Mouse (Mus musculus): Measurements from ENCODE around the gene Prps1. TPM values are rescaled to one million over a fixed set of nuclear protein-coding genes. Genes with fewer than 3 reads are reported as not detected.

Gene Prps1
- total RNA-seq (2014; rRNA removed; ENCODE audit: low replicate concordance) (24.1 and 28.8 TPM in 2 replicates), polyA plus RNA-seq (2015; fragmentation: Nextera tagmentation; extraction: Ambion mirVana) (27.3 and 28.9 TPM in 2 replicates)

DNA sequence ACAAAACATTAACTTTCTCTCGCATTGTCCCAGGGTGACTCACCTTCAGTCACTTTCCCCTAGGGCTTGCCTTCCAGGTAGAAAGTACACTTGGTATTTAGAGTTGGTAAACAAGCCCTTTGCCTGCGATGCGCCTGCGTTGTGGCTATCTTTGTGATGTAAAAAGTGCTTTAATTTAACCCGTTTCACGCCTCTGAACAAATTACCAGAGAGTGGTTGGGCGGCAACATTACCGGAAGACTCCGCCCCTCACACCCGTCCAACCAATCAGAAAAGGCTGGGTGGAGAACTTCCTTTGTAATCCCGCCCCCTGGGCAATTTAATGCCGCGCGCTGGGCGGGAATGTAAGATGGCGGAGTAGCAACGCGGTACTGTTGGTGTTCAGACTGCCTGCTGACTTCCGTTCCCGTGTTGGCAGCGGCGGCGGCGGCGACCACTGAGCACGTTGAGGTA is at the start of gene Prps1:
TSS of gene Prps1 (plus strand) at position 335 of the 453 bp plus-strand sequence.
- peak; percentile 87 for DNase-seq (ENCODE audit: low spot score)
- peak within 1 kb of the TSS; percentile 58 for H3K9ac ChIP-seq (replicated peaks; ENCODE audit: low read depth, low read length)
- no peaks in the 10 kb centered on the region for H3K27me3 ChIP-seq (ENCODE audit: control insufficient read depth, insufficient read depth, low read length)
- H3K4me2 ChIP-seq (ENCODE audit: low read depth, low read length), result peak within 1 kb of the TSS; percentile 80
- H3K9me3 ChIP-seq (replicated peaks; ENCODE audit: control insufficient read depth, low read length), result no peaks in the 10 kb centered on the region
- ATAC-seq (ENCODE audit: insufficient read depth, low read depth), result peak; percentile 98
- no peak within 1 kb of the TSS for H3K27ac ChIP-seq (ENCODE audit: low read depth)
- no peaks in the 10 kb centered on the region for H3K4me1 ChIP-seq (ENCODE audit: control insufficient read depth, insufficient read depth)
- peak within 1 kb of the TSS; percentile 68 for H3K4me3 ChIP-seq (ENCODE audit: low read depth, low read length)
- TF ChIP-seq CTCF (IDR thresholded peaks at IDR 0.05; ENCODE audit: low read depth) (no peak), EP300 (IDR thresholded peaks at IDR 0.05; ENCODE audit: low read depth) (no peak)
- no peaks in the 10 kb centered on the region for H3K36me3 ChIP-seq (replicated peaks; ENCODE audit: control insufficient read depth, insufficient read depth, low read length)
- WGBS, result 11% methylated on average over 26 of the region's 26 CpGs

DNA sequence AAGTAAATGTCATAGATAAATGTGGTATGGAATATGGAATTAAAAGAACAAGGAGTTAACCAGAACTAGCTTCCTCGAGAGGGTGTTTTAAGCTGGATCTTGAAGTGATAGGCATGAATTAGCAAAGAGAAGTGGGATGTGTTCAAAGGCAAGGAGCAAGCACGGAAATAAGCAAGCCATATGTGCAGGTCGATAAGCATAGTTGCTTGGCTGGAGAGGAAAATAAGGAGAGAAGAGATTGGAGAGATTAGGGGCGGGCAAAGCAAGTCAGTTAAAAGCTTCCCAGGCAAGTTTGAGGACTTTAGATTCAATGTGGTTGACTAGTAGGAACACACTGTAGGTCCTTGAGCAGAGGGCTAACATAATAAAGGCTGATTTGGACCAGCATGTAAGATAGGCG is 48.8 kb upstream of the Prps1 start:
- Histone ChIP-seq H3K9me3 (replicated peaks; ENCODE audit: control insufficient read depth, low read length) (no peaks in the 10 kb centered on the region), H3K4me3 (ENCODE audit: low read depth, low read length) (no peak overlapping the region), H3K4me1 (ENCODE audit: control insufficient read depth, insufficient read depth) (no peaks in the 10 kb centered on the region), H3K27ac (ENCODE audit: low read depth) (no peak overlapping the region), H3K36me3 (replicated peaks; ENCODE audit: control insufficient read depth, insufficient read depth, low read length) (no peaks in the 10 kb centered on the region), H3K9ac (replicated peaks; ENCODE audit: low read depth, low read length) (no peak overlapping the region), H3K4me2 (ENCODE audit: low read depth, low read length) (no peak overlapping the region), H3K27me3 (ENCODE audit: control insufficient read depth, insufficient read depth, low read length) (no peaks in the 10 kb centered on the region)
- DNase-seq (ENCODE audit: low spot score) (no peak), ATAC-seq (ENCODE audit: insufficient read depth, low read depth) (no peak)
- no peak for TF ChIP-seq CTCF (IDR thresholded peaks at IDR 0.05; ENCODE audit: low read depth)
- TF ChIP-seq EP300 (IDR thresholded peaks at IDR 0.05; ENCODE audit: low read depth), result no peak
- 69% methylated on average over 5 of the region's 5 CpGs for WGBS

DNA sequence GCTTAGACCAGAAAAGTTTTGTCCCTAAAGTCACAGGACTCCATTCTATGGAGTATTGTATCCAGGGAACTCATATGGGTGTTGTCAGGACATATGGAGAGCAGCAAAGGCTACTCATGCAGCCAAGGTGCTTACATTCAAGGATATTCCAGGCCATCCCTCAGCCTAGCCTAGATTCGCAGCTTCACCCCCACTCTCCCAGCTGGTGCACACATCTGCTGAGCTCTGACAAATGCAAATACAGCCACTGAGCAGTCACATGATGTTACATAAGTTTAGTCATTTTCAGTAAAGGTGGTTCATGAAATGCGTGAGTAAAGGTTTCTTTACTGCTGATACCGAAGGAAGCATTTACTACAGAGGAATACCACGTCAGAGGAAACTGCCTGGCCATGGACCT is 37.9 kb upstream of the Prps1 start:
- no peaks in the 10 kb centered on the region for H3K27me3 ChIP-seq (ENCODE audit: control insufficient read depth, insufficient read depth, low read length)
- DNase-seq (ENCODE audit: low spot score), result no peak
- no peak overlapping the region for H3K4me2 ChIP-seq (ENCODE audit: low read depth, low read length)
- no peaks in the 10 kb centered on the region for H3K36me3 ChIP-seq (replicated peaks; ENCODE audit: control insufficient read depth, insufficient read depth, low read length)
- no peak overlapping the region for H3K27ac ChIP-seq (ENCODE audit: low read depth)
- H3K4me3 ChIP-seq (ENCODE audit: low read depth, low read length), result no peak overlapping the region
- no peaks in the 10 kb centered on the region for H3K9me3 ChIP-seq (replicated peaks; ENCODE audit: control insufficient read depth, low read length)
- H3K4me1 ChIP-seq (ENCODE audit: control insufficient read depth, insufficient read depth), result no peaks in the 10 kb centered on the region
- 82% methylated on average over 4 of the region's 4 CpGs for WGBS
- no peak overlapping the region for H3K9ac ChIP-seq (replicated peaks; ENCODE audit: low read depth, low read length)
- no peak for ATAC-seq (ENCODE audit: insufficient read depth, low read depth)
- TF ChIP-seq EP300 (IDR thresholded peaks at IDR 0.05; ENCODE audit: low read depth), result no peak
- TF ChIP-seq CTCF (IDR thresholded peaks at IDR 0.05; ENCODE audit: low read depth), result no peak

DNA sequence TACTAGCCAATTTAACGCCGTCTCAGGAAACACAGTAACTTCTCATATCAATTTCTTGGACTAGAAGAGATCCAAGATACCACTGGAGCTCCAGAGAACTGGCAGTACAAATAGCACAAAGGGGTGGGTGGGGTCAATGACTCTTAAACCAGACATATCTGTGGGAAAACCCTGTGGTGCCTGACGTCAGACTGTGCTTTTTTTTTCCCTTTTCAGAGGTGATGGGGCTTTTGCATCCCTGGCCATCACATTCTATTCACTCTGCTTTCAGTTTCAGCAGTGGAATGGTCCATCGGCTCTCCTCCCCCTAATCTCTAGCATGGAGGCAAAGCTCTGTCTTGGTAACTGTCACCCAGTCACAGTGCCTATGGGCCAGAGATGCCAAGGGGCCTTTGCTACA is 29.3 kb upstream of the Prps1 start:
- H3K27me3 ChIP-seq (ENCODE audit: control insufficient read depth, insufficient read depth, low read length), result no peaks in the 10 kb centered on the region
- no peak overlapping the region for H3K27ac ChIP-seq (ENCODE audit: low read depth)
- H3K4me2 ChIP-seq (ENCODE audit: low read depth, low read length), result no peak overlapping the region
- TF ChIP-seq CTCF (IDR thresholded peaks at IDR 0.05; ENCODE audit: low read depth) (no peak), EP300 (IDR thresholded peaks at IDR 0.05; ENCODE audit: low read depth) (no peak)
- no peak overlapping the region for H3K4me3 ChIP-seq (ENCODE audit: low read depth, low read length)
- 59% methylated on average over 4 of the region's 4 CpGs for WGBS
- no peaks in the 10 kb centered on the region for H3K36me3 ChIP-seq (replicated peaks; ENCODE audit: control insufficient read depth, insufficient read depth, low read length)
- H3K4me1 ChIP-seq (ENCODE audit: control insufficient read depth, insufficient read depth), result no peaks in the 10 kb centered on the region
- no peak overlapping the region for H3K9ac ChIP-seq (replicated peaks; ENCODE audit: low read depth, low read length)
- DNase-seq (ENCODE audit: low spot score), result no peak
- no peak for ATAC-seq (ENCODE audit: insufficient read depth, low read depth)
- H3K9me3 ChIP-seq (replicated peaks; ENCODE audit: control insufficient read depth, low read length), result no peaks in the 10 kb centered on the region

GRCm38 (mm10) chrX:140428252-140428651 is 28.2 kb upstream of the Prps1 start:
- Histone ChIP-seq H3K4me1 (ENCODE audit: control insufficient read depth, insufficient read depth) (no peaks in the 10 kb centered on the region), H3K27ac (ENCODE audit: low read depth) (no peak overlapping the region), H3K27me3 (ENCODE audit: control insufficient read depth, insufficient read depth, low read length) (no peaks in the 10 kb centered on the region), H3K4me3 (ENCODE audit: low read depth, low read length) (no peak overlapping the region), H3K9me3 (replicated peaks; ENCODE audit: control insufficient read depth, low read length) (no peaks in the 10 kb centered on the region), H3K9ac (replicated peaks; ENCODE audit: low read depth, low read length) (no peak overlapping the region), H3K36me3 (replicated peaks; ENCODE audit: control insufficient read depth, insufficient read depth, low read length) (no peaks in the 10 kb centered on the region), H3K4me2 (ENCODE audit: low read depth, low read length) (no peak overlapping the region)
- peak; percentile 21; the same call in 1 of the 2 replicates for TF ChIP-seq CTCF (IDR thresholded peaks at IDR 0.05; ENCODE audit: low read depth)
- no peak for TF ChIP-seq EP300 (IDR thresholded peaks at IDR 0.05; ENCODE audit: low read depth)
- DNase-seq (ENCODE audit: low spot score) (no peak), ATAC-seq (ENCODE audit: insufficient read depth, low read depth) (no peak)
- 67% methylated on average over 7 of the region's 8 CpGs for WGBS

GRCm38 (mm10) chrX:140429985-140430384 is 26.4 kb upstream of the Prps1 start:
- Histone ChIP-seq H3K36me3 (replicated peaks; ENCODE audit: control insufficient read depth, insufficient read depth, low read length) (no peaks in the 10 kb centered on the region), H3K27ac (ENCODE audit: low read depth) (no peak overlapping the region), H3K4me3 (ENCODE audit: low read depth, low read length) (no peak overlapping the region), H3K9ac (replicated peaks; ENCODE audit: low read depth, low read length) (no peak overlapping the region), H3K4me1 (ENCODE audit: control insufficient read depth, insufficient read depth) (no peaks in the 10 kb centered on the region), H3K9me3 (replicated peaks; ENCODE audit: control insufficient read depth, low read length) (no peaks in the 10 kb centered on the region), H3K4me2 (ENCODE audit: low read depth, low read length) (no peak overlapping the region), H3K27me3 (ENCODE audit: control insufficient read depth, insufficient read depth, low read length) (no peaks in the 10 kb centered on the region)
- WGBS, result 76% methylated on average over 4 of the region's 5 CpGs
- DNase-seq (ENCODE audit: low spot score) (no peak), ATAC-seq (ENCODE audit: insufficient read depth, low read depth) (no peak)
- no peak for TF ChIP-seq CTCF (IDR thresholded peaks at IDR 0.05; ENCODE audit: low read depth)
- TF ChIP-seq EP300 (IDR thresholded peaks at IDR 0.05; ENCODE audit: low read depth), result no peak
